Mouse (Mus musculus) thymus, adult 2 months (tissue): ENCODE results near the gene Gm11096.

Experiments used
- CTCF ChIP-seq: fragments of 200-500 bp; IDR thresholded peaks from 2 replicates; pipeline ENCODE4 v1.5.1; 2012; ENCODE audit warnings: mild to moderate bottlenecking, control low read depth, low read length, moderate library complexity, borderline replicate concordance; ENCODE audit not compliant: control insufficient read depth, poor library complexity, insufficient read depth; ENCODE audit errors: extremely low read depth
- POLR2A ChIP-seq: fragments of 200-500 bp; IDR thresholded peaks from 2 replicates; pipeline ENCODE4 v1.6.1; 2012; ENCODE audit warnings: mild to moderate bottlenecking, low read length, control low read depth, moderate library complexity; ENCODE audit not compliant: control insufficient read depth, poor library complexity, insufficient read depth; ENCODE audit errors: extremely low read depth

DNA sequence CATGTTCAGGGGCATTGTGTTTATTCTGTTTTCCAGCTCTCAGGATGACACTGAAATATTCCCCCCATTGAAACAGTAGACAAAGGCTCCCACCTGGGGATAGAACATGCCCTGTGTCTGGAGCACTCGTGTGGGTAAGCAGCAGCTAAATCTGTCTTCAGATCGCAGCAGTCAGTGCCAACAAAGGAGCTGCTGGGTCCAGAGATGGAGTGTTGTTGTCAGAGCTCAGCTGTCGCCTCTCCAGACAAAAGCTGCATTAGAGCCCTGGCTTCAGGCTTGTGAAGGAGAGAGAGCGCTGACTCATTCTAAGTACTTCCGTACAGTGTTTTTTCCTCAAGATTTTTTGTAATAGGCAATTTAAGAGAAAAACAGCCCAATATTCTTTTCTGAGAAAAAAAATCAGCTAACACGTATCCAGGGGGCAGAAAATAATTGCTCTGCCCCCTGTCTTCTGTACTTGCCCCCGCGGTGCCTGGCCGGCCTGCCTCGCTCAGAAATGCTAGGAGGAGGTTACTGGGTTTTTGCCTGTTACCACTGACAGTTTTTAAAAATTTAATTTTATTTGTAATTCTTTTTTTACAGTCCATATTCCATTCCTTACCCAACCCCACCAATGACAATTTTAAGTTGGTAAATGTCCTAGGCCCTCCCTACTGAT is 21.6 kb upstream of the Gm11096 start:
- TF ChIP-seq CTCF (no peak), POLR2A (no peak)
